Mouse (Mus musculus): ENCODE results near the gene Gm43951.

- TF ChIP-seq TAL1 (IDR thresholded peaks at IDR 0.05; ENCODE audit: low read length) (no peak), GATA1 (IDR thresholded peaks at IDR 0.05; ENCODE audit: low read length) (no peak)
Observed at GRCm38 (mm10) chr11:72223414-72223813, 16.8 kb upstream of the Gm43951 start.
